In the genomic region with DNA sequence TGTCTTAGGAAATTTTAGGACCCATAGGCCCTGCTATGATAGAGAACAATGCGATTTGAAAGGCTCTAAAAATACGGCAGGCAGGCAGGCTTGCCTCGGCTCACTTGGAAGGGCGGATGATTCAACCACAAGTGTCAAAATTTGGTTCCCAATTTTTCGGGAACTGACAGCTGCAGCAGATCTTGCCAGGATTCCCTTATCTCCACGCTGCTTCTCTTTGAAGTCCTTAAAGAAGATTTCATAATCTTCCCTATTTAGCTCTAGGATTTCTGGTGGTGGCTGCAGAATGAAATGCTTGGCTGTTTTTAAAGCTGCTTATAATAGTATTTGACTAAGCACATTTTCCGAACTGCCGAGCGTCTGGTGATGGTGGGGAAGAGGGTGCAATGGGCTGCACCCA, we compare ENCODE assay signal across 13 mouse cellular contexts. TPM values are rescaled to one million over a fixed set of nuclear protein-coding genes. Genes with fewer than 3 reads are reported as not detected.
DNase-seq lines count a peak whose midpoint lies in the region; ATAC-seq and TF ChIP-seq lines count a peak whose summit lies in the region.
"Had no signal": no experiment of that assay in that cellular context is flagged by ENCODE, and none has a peak within 500 bp of the region (broad histone marks: within the 10 kb centered on the region; RNA-seq: fewer than 3 reads in every experiment).

No protein-coding gene starts in this region.

- H3K4me3 ChIP-seq in forebrain, postnatal 0 days (ENCODE audit: low read depth, low read length): no peak overlapping the region
- no peak overlapping the region for H3K4me3 ChIP-seq in forebrain, embryonic 12.5 days (replicated peaks)
- no peak overlapping the region for H3K4me3 ChIP-seq in lung, postnatal 0 days (ENCODE audit: low read depth, low read length)
- H3K4me3 ChIP-seq in cerebellum, adult 2 months (replicated peaks; ENCODE audit: insufficient read depth, low read depth, low read length): no peak overlapping the region
- H3K4me3 ChIP-seq: embryonic facial prominence, embryonic 12.5 days; hindbrain, embryonic 15.5 days; midbrain, embryonic 10.5 days had no signal

- no peaks in the 10 kb centered on the region for H3K4me1 ChIP-seq in forebrain, postnatal 0 days (ENCODE audit: insufficient read depth)
- no peaks in the 10 kb centered on the region for H3K4me1 ChIP-seq in forebrain, embryonic 12.5 days
- H3K4me1 ChIP-seq in lung, postnatal 0 days (ENCODE audit: insufficient read depth, low read depth, low read length): no peaks in the 10 kb centered on the region
- no peaks in the 10 kb centered on the region for H3K4me1 ChIP-seq in cerebellum, adult 2 months (ENCODE audit: control insufficient read depth, insufficient read depth, low read length)
- H3K4me1 ChIP-seq: hindbrain, embryonic 15.5 days; midbrain, embryonic 10.5 days had no signal

- no peak for TF ChIP-seq EP300 in lung, postnatal 0 days (IDR thresholded peaks at IDR 0.05)

- no peaks in the 10 kb centered on the region for H3K27me3 ChIP-seq in forebrain, postnatal 0 days (ENCODE audit: insufficient read depth, low read length)
- no peaks in the 10 kb centered on the region for H3K27me3 ChIP-seq in forebrain, embryonic 12.5 days
- H3K27me3 ChIP-seq in lung, postnatal 0 days (replicated peaks; ENCODE audit: insufficient read depth, low read length): no peaks in the 10 kb centered on the region
- H3K27me3 ChIP-seq in cerebellum, adult 2 months (ENCODE audit: control insufficient read depth, insufficient read depth, low read length): no peaks in the 10 kb centered on the region
- H3K27me3 ChIP-seq: embryonic facial prominence, embryonic 12.5 days; hindbrain, embryonic 15.5 days had no signal

- 0 out of 2 replicates have a peak, but pooled peaks have one; percentile 20 for ATAC-seq in forebrain, postnatal 0 days
- ATAC-seq in forebrain, embryonic 12.5 days (ENCODE audit: low FRiP score): no peak
- ATAC-seq in lung, postnatal 0 days: no peak

- H3K27ac ChIP-seq in forebrain, postnatal 0 days (ENCODE audit: low read depth, low read length): peak overlapping the region; percentile 52
- H3K27ac ChIP-seq in forebrain, embryonic 12.5 days: no peak overlapping the region
- H3K27ac ChIP-seq in lung, postnatal 0 days (ENCODE audit: low read length): no peak overlapping the region
- no peak overlapping the region for H3K27ac ChIP-seq in cerebellum, adult 2 months (ENCODE audit: insufficient read depth, low read length)
- H3K27ac ChIP-seq: embryonic facial prominence, embryonic 12.5 days; hindbrain, embryonic 15.5 days; midbrain, embryonic 10.5 days had no signal

- WGBS in forebrain, postnatal 0 days: 68% methylated on average over 9 of the region's 9 CpGs
- 89% methylated on average over 9 of the region's 9 CpGs for WGBS in forebrain, embryonic 12.5 days
- 64% methylated on average over 9 of the region's 9 CpGs for WGBS in lung, postnatal 0 days
- 80% methylated on average over 9 of the region's 9 CpGs for WGBS in cerebellum, adult 2 months

- H3K9me3 ChIP-seq in forebrain, postnatal 0 days (ENCODE audit: low read length): no peaks in the 10 kb centered on the region
- H3K9me3 ChIP-seq in forebrain, embryonic 12.5 days: no peaks in the 10 kb centered on the region
- H3K9me3 ChIP-seq in lung, postnatal 0 days (ENCODE audit: low read length): no peaks in the 10 kb centered on the region
- H3K9me3 ChIP-seq: embryonic facial prominence, embryonic 12.5 days; hindbrain, embryonic 15.5 days; midbrain, embryonic 10.5 days had no signal

- H3K36me3 ChIP-seq in forebrain, postnatal 0 days (ENCODE audit: insufficient read depth): peaks cover 11% of the 10 kb centered on the region
- H3K36me3 ChIP-seq in forebrain, embryonic 12.5 days (replicated peaks): peaks cover 25% of the 10 kb centered on the region
- H3K36me3 ChIP-seq in lung, postnatal 0 days (ENCODE audit: insufficient read depth, low read length): 0 out of 2 replicates have a peak, but pooled peaks cover 4% of the 10 kb centered on the region

- no peak for TF ChIP-seq CTCF in forebrain, postnatal 0 days (IDR thresholded peaks at IDR 0.05; ENCODE audit: low read depth)
- no peak for TF ChIP-seq CTCF in lung, postnatal 0 days (IDR thresholded peaks at IDR 0.05)
- TF ChIP-seq CTCF in cerebellum, adult 2 months (IDR thresholded peaks at IDR 0.05; ENCODE audit: borderline replicate concordance, insufficient read depth, low read depth, low read length): no peak

- H3K9ac ChIP-seq in forebrain, postnatal 0 days: no peak overlapping the region
- H3K9ac ChIP-seq in forebrain, embryonic 12.5 days: no peak overlapping the region
- H3K9ac ChIP-seq in lung, postnatal 0 days (replicated peaks; ENCODE audit: low read depth): no peak overlapping the region
- H3K9ac ChIP-seq: embryonic facial prominence, embryonic 12.5 days; hindbrain, embryonic 15.5 days had no signal

- no peak for TF ChIP-seq POLR2A in cerebellum, adult 2 months (IDR thresholded peaks at IDR 0.05; ENCODE audit: borderline replicate concordance, insufficient read depth, low read length)

- DNase-seq in forebrain, postnatal 0 days: peak; percentile 50
- DNase-seq in lung, postnatal 0 days (ENCODE audit: low spot score): peak; percentile 23
- no peak for DNase-seq in lung, postnatal 10 days
- peak; percentile 63 to 71 for DNase-seq in left cerebral cortex, adult 18-20 months (ENCODE audit: low spot score in 2 of 2)
- DNase-seq in telencephalon, adult 2 months (ENCODE audit: low read depth, low spot score): peak; percentile 96
- DNase-seq in thymus, adult 18-20 months: no peak
- no peak for DNase-seq in cerebellum, adult 2 months
- DNase-seq: cerebellum, adult 11-12 months; liver had no signal

- no peak overlapping the region for H3K4me2 ChIP-seq in forebrain, postnatal 0 days (ENCODE audit: low read depth)
- H3K4me2 ChIP-seq in forebrain, embryonic 12.5 days: no peak overlapping the region
- H3K4me2 ChIP-seq in lung, postnatal 0 days (replicated peaks; ENCODE audit: low read depth, low read length): no peak overlapping the region
- H3K4me2 ChIP-seq: embryonic facial prominence, embryonic 12.5 days; hindbrain, embryonic 15.5 days had no signal

RNA-seq across cellular contexts. Expression of gene Ift81, which starts 28.8 kb away (rescaled TPM):
- total RNA-seq in forebrain, postnatal 0 days (2014; rRNA removed): 46.0 and 48.1 TPM in 2 replicates
- 62.9 and 67.0 TPM in 2 replicates for polyA plus RNA-seq in forebrain, postnatal 0 days (2015; fragmentation: Nextera tagmentation; extraction: Ambion mirVana)
- 54.7 and 55.6 TPM in 2 replicates for polyA plus RNA-seq in forebrain, embryonic 12.5 days (2016; fragmentation: Nextera tagmentation; extraction: Ambion mirVana)
- polyA plus RNA-seq in lung, postnatal 0 days (2015; fragmentation: Nextera tagmentation; extraction: Ambion mirVana): 29.5 and 38.5 TPM in 2 replicates
- total RNA-seq in left cerebral cortex, adult 18-20 months (2021): 10 to 100 TPM; 50.6 to 53.3 TPM
- 20.4 and 22.3 TPM in 2 replicates for polyA plus RNA-seq in cerebellum, adult 2 months (2012; rRNA removed)

RNA-seq across cellular contexts. Expression of gene P2rx7, which starts 58.2 kb away (rescaled TPM):
- total RNA-seq in forebrain, postnatal 0 days (2014; rRNA removed): 6.0 and 7.2 TPM in 2 replicates
- 1.9 and 2.7 TPM in 2 replicates for polyA plus RNA-seq in forebrain, postnatal 0 days (2015; fragmentation: Nextera tagmentation; extraction: Ambion mirVana)
- 0.77 and 0.90 TPM in 2 replicates for polyA plus RNA-seq in forebrain, embryonic 12.5 days (2016; fragmentation: Nextera tagmentation; extraction: Ambion mirVana)
- 6.7 and 7.0 TPM in 2 replicates for polyA plus RNA-seq in lung, postnatal 0 days (2015; fragmentation: Nextera tagmentation; extraction: Ambion mirVana)
- 1 to 10 TPM; 7.2 to 7.7 TPM for total RNA-seq in left cerebral cortex, adult 18-20 months (2021)
- 13.5 and 16.8 TPM in 2 replicates for polyA plus RNA-seq in cerebellum, adult 2 months (2012; rRNA removed)

Comparison
In these comparisons a context has a peak if more than half of its experiments do, and no peak if none do; other contexts are left out.
1. DNase-seq: peak in forebrain, postnatal 0 days (single experiment), lung, postnatal 0 days (single experiment), left cerebral cortex, adult 18-20 months (2 of 2) and telencephalon, adult 2 months (single experiment); none in lung, postnatal 10 days (single experiment), thymus, adult 18-20 months (0 of 2) and cerebellum, adult 2 months (0 of 2).